ENCODE assay signal across 16 mouse cellular contexts in the genomic region with DNA sequence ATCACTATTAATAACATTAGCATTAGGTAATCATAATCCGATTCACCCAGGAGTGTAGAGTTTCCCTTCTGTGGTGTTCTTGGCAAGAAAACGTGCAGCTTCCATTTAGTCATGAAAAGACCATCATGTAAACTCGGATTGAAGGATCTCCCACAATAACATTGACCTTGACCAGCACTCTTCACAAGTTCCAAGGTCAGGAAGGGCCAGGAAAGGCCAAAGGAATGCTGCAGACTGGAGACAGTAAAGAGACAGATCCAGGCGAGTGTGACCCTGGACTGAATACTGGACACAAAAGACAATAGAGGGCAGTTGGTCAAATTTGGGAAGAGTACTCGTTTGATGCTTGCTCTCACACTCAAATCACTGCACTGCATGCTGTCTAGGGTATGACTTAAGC.
"Had no signal": no experiment of that assay in that cellular context is flagged by ENCODE, and none has a peak within 500 bp of the region (broad histone marks: within the 10 kb centered on the region; RNA-seq: fewer than 3 reads in every experiment).

No protein-coding gene starts in this region.

- H3K9ac ChIP-seq: kidney, embryonic 15.5 days; lung, embryonic 15.5 days; midbrain, embryonic 13.5 days had no signal

- H3K4me3 ChIP-seq: kidney, embryonic 15.5 days; left cerebral cortex, adult 2 months; lung, embryonic 15.5 days; midbrain, embryonic 10.5 days; midbrain, embryonic 13.5 days had no signal

- H3K27ac ChIP-seq: kidney, embryonic 15.5 days; left cerebral cortex, adult 2 months; lung, embryonic 15.5 days; midbrain, embryonic 10.5 days; midbrain, embryonic 13.5 days had no signal

- H3K4me1 ChIP-seq: lung, embryonic 15.5 days; midbrain, embryonic 13.5 days had no signal

- H3K4me2 ChIP-seq: kidney, embryonic 15.5 days; lung, embryonic 15.5 days; midbrain, embryonic 13.5 days had no signal

- H3K36me3 ChIP-seq: kidney, embryonic 15.5 days; lung, embryonic 15.5 days; midbrain, embryonic 10.5 days; midbrain, embryonic 13.5 days had no signal

- H3K27me3 ChIP-seq: kidney, embryonic 15.5 days; lung, embryonic 15.5 days; megakaryocyte, embryonic 14.5 days; midbrain, embryonic 13.5 days had no signal

- H3K9me3 ChIP-seq: kidney, embryonic 15.5 days; lung, embryonic 15.5 days; megakaryocyte, embryonic 14.5 days; midbrain, embryonic 10.5 days; midbrain, embryonic 13.5 days had no signal

- ATAC-seq: midbrain, embryonic 13.5 days; midbrain, embryonic 16.5 days had no signal

- DNase-seq: kidney, adult 11 months; kidney, adult 8-10 months; kidney, postnatal 10 days; kidney, postnatal 36 days; layer of hippocampus, postnatal 36 days; lung, adult 18-20 months; lung, postnatal 10 days; lung, postnatal 36 days; thymus, postnatal 25 days had no signal
